Mouse (Mus musculus) embryonic facial prominence, embryonic 15.5 days (tissue): ENCODE data around the gene Cfap45. TPM values are rescaled to one million over a fixed set of nuclear protein-coding genes. Genes with fewer than 3 reads are reported as not detected.

Source experiments
- ATAC-seq: fragments of 200-750 bp; cut with Nextera tagmentation; 2 replicates; pipeline ENCODE4 v1.8.0; 2017; ENCODE audit warnings: low read depth, moderate TSS enrichment; ENCODE audit not compliant: insufficient number of reproducible peaks, low FRiP score, low TSS enrichment
- H3K27ac ChIP-seq: fragments of 300-500 bp; sonication (generic); replicated peaks from 2 replicates; pipeline ENCODE4 v1.5.1; 2015; ENCODE audit warnings: mild to moderate bottlenecking, inconsistent platforms
- H3K27me3 ChIP-seq: fragments of 300-500 bp; sonication (generic); 2 replicates; pipeline ENCODE4 v1.6.1; 2015; ENCODE audit warnings: inconsistent platforms
- H3K36me3 ChIP-seq: fragments of 300-500 bp; sonication (generic); 2 replicates; pipeline ENCODE4 v1.6.1; 2015; ENCODE audit warnings: mild to moderate bottlenecking, inconsistent platforms
- H3K4me1 ChIP-seq: fragments of 300-500 bp; sonication (generic); 2 replicates; pipeline ENCODE4 v1.6.1; 2015; ENCODE audit warnings: inconsistent platforms
- H3K4me2 ChIP-seq: fragments of 300-500 bp; sonication (generic); replicated peaks from 2 replicates; pipeline ENCODE4 v1.6.1; 2015; ENCODE audit warnings: mild to moderate bottlenecking, inconsistent platforms
- H3K4me3 ChIP-seq: fragments of 300-500 bp; sonication (generic); replicated peaks from 2 replicates; pipeline ENCODE4 v1.5.1; 2015; ENCODE audit warnings: mild to moderate bottlenecking, inconsistent platforms
- H3K9ac ChIP-seq: fragments of 300-500 bp; sonication (generic); 2 replicates; pipeline ENCODE4 v1.6.1; 2015; ENCODE audit warnings: inconsistent platforms
- H3K9me3 ChIP-seq: fragments of 300-500 bp; sonication (generic); replicated peaks from 2 replicates; pipeline ENCODE4 v1.6.1; 2016; ENCODE audit warnings: inconsistent platforms
- WGBS: fragments of 180-500 bp; shearing (Covaris S2); methylation state at CpG from one replicate; pipeline ENCODE4 v1.1.7; 2015; 5-methylcytosine and 5-hydroxymethylcytosine counted together
- polyA plus RNA-seq: library from polyadenylated mRNA; unstranded; fragments of >200 nt; fragmentation: Nextera tagmentation; extraction: Ambion mirVana; gene quantifications from 2 replicates; pipeline ENCODE4 v1.2.1, GENCODE M21; 2015

The Cfap45 gene
- polyA plus RNA-seq, 1 experiment from 2014 or later, result 18.7 TPM

- Histone ChIP-seq H3K9ac (no peak overlapping the region), H3K27ac (peak overlapping the region; percentile 39; the same call in 1 of the 2 replicates), H3K27me3 (no peaks in the 10 kb centered on the region), H3K4me1 (peaks cover 63% of the 10 kb centered on the region), H3K4me2 (peak overlapping the region; percentile 74), H3K4me3 (peak overlapping the region; percentile 55), H3K36me3 (no peaks in the 10 kb centered on the region), H3K9me3 (no peaks in the 10 kb centered on the region)
- WGBS, result 35% methylated on average over 11 of the region's 11 CpGs
- no peak for ATAC-seq
Observed at GRCm38 (mm10) chr1:172484236-172484635, 36.4 kb upstream of the Cfap45 start.

GRCm38 (mm10) chr1:172484671-172485070, 35.9 kb upstream of the Cfap45 start:
- Histone ChIP-seq H3K27ac (no peak overlapping the region), H3K9ac (no peak overlapping the region), H3K4me1 (peaks cover 66% of the 10 kb centered on the region), H3K4me3 (peak overlapping the region; percentile 55), H3K36me3 (no peaks in the 10 kb centered on the region), H3K9me3 (no peaks in the 10 kb centered on the region), H3K4me2 (peak overlapping the region; percentile 74), H3K27me3 (no peaks in the 10 kb centered on the region)
- no peak for ATAC-seq
- WGBS, result 51% methylated on average over 13 of the region's 13 CpGs

- H3K9me3 ChIP-seq, result no peaks in the 10 kb centered on the region
Observed at GRCm38 (mm10) chr1:172485821-172486220, 34.8 kb upstream of the Cfap45 start.

GRCm38 (mm10) chr1:172486236-172486635, 34.4 kb upstream of the Cfap45 start:
- Histone ChIP-seq H3K36me3 (0 out of 2 replicates have a peak, but pooled peaks cover 2% of the 10 kb centered on the region), H3K9ac (no peak overlapping the region), H3K27ac (0 out of 2 replicates have a peak overlapping the region, but pooled peaks have one; percentile 28), H3K4me2 (peak overlapping the region; percentile 74), H3K9me3 (no peaks in the 10 kb centered on the region), H3K4me1 (peaks cover 69% of the 10 kb centered on the region), H3K27me3 (no peaks in the 10 kb centered on the region), H3K4me3 (no peak overlapping the region; the same call in 1 of the 2 replicates)
- no peak for ATAC-seq
- 33% methylated on average over 4 of the region's 4 CpGs for WGBS

More at GRCm38 (mm10) chr1:172485821-172486220, 34.8 kb upstream of the Cfap45 start:
- peaks cover 73% of the 10 kb centered on the region for H3K4me1 ChIP-seq
- no peaks in the 10 kb centered on the region for H3K27me3 ChIP-seq
- no peak overlapping the region for H3K9ac ChIP-seq
- peak overlapping the region; percentile 74 for H3K4me2 ChIP-seq
- H3K27ac ChIP-seq, result no peak overlapping the region
- no peaks in the 10 kb centered on the region for H3K36me3 ChIP-seq
- no peak for ATAC-seq
- H3K4me3 ChIP-seq, result peak overlapping the region; percentile 10; the same call in 1 of the 2 replicates
- WGBS, result 27% methylated on average over 6 of the region's 6 CpGs

- H3K27me3 ChIP-seq, result no peaks in the 10 kb centered on the region
- peaks cover 65% of the 10 kb centered on the region for H3K4me1 ChIP-seq
- H3K4me3 ChIP-seq, result no peak overlapping the region
- no peak for ATAC-seq
- no peak overlapping the region for H3K9ac ChIP-seq
- 0 out of 2 replicates have a peak, but pooled peaks cover 4% of the 10 kb centered on the region for H3K36me3 ChIP-seq
- H3K9me3 ChIP-seq, result no peaks in the 10 kb centered on the region
- WGBS, result 65% methylated on average over 5 of the region's 5 CpGs
- 0 out of 2 replicates have a peak overlapping the region, but pooled peaks have one; percentile 28 for H3K27ac ChIP-seq
- peak overlapping the region; percentile 74; the same call in 1 of the 2 replicates for H3K4me2 ChIP-seq
Observed at GRCm38 (mm10) chr1:172486651-172487050, 34.0 kb upstream of the Cfap45 start.

GRCm38 (mm10) chr1:172487859-172488258, 32.7 kb upstream of the Cfap45 start:
- Histone ChIP-seq H3K36me3 (0 out of 2 replicates have a peak, but pooled peaks cover 4% of the 10 kb centered on the region), H3K27ac (no peak overlapping the region), H3K4me1 (peaks cover 58% of the 10 kb centered on the region), H3K4me3 (no peak overlapping the region), H3K27me3 (no peaks in the 10 kb centered on the region), H3K9me3 (no peaks in the 10 kb centered on the region), H3K4me2 (no peak overlapping the region), H3K9ac (no peak overlapping the region)
- ATAC-seq, result no peak
- WGBS, result 63% methylated on average over 4 of the region's 4 CpGs

GRCm38 (mm10) chr1:172488831-172489230, 31.8 kb upstream of the Cfap45 start:
- H3K9ac ChIP-seq, result no peak overlapping the region
- 79% methylated on average over 7 of the region's 7 CpGs for WGBS
- peaks cover 49% of the 10 kb centered on the region for H3K4me1 ChIP-seq
- no peak overlapping the region for H3K4me3 ChIP-seq
- H3K36me3 ChIP-seq, result 0 out of 2 replicates have a peak, but pooled peaks cover 4% of the 10 kb centered on the region
- no peaks in the 10 kb centered on the region for H3K27me3 ChIP-seq
- no peaks in the 10 kb centered on the region for H3K9me3 ChIP-seq
- no peak overlapping the region for H3K4me2 ChIP-seq
- ATAC-seq, result no peak
- no peak overlapping the region for H3K27ac ChIP-seq

GRCm38 (mm10) chr1:172489585-172490250, 30.9 kb upstream of the Cfap45 start:
- peak overlapping the region; percentile 38 for H3K4me3 ChIP-seq
- 0 out of 2 replicates have a peak, but pooled peaks cover 4% of the 10 kb centered on the region for H3K36me3 ChIP-seq
- no peak for ATAC-seq
- WGBS, result 55% methylated on average over 12 of the region's 12 CpGs
- 0 out of 2 replicates have a peak overlapping the region, but pooled peaks have one; percentile 27 for H3K9ac ChIP-seq
- no peak overlapping the region for H3K27ac ChIP-seq
- H3K4me1 ChIP-seq, result peaks cover 40% of the 10 kb centered on the region
- H3K27me3 ChIP-seq, result no peaks in the 10 kb centered on the region
- H3K9me3 ChIP-seq, result no peaks in the 10 kb centered on the region
- peak overlapping the region; percentile 54 for H3K4me2 ChIP-seq

- 0 out of 2 replicates have a peak, but pooled peaks cover 4% of the 10 kb centered on the region for H3K36me3 ChIP-seq
Observed at GRCm38 (mm10) chr1:172490261-172490661, 30.3 kb upstream of the Cfap45 start.

GRCm38 (mm10) chr1:172492047-172492446, 28.6 kb upstream of the Cfap45 start:
- Histone ChIP-seq H3K9ac (no peak overlapping the region), H3K27ac (no peak overlapping the region), H3K36me3 (0 out of 2 replicates have a peak, but pooled peaks cover 13% of the 10 kb centered on the region), H3K4me1 (peaks cover 24% of the 10 kb centered on the region), H3K4me2 (no peak overlapping the region), H3K9me3 (no peaks in the 10 kb centered on the region), H3K4me3 (no peak overlapping the region), H3K27me3 (no peaks in the 10 kb centered on the region)
- ATAC-seq, result no peak
- 85% methylated on average over 8 of the region's 8 CpGs for WGBS

More at GRCm38 (mm10) chr1:172490261-172490661, 30.3 kb upstream of the Cfap45 start:
- H3K4me1 ChIP-seq, result peaks cover 36% of the 10 kb centered on the region
- ATAC-seq, result peak; percentile 40
- WGBS, result 11% methylated on average over 10 of the region's 10 CpGs
- H3K9ac ChIP-seq, result 0 out of 2 replicates have a peak overlapping the region, but pooled peaks have one; percentile 27
- peak overlapping the region; percentile 38 for H3K4me3 ChIP-seq
- H3K9me3 ChIP-seq, result no peaks in the 10 kb centered on the region
- H3K4me2 ChIP-seq, result peak overlapping the region; percentile 54
- H3K27me3 ChIP-seq, result no peaks in the 10 kb centered on the region
- H3K27ac ChIP-seq, result no peak overlapping the region

GRCm38 (mm10) chr1:172493516-172493915, 27.1 kb upstream of the Cfap45 start:
- Histone ChIP-seq H3K27me3 (no peaks in the 10 kb centered on the region), H3K4me3 (no peak overlapping the region), H3K4me2 (no peak overlapping the region), H3K27ac (no peak overlapping the region), H3K9ac (no peak overlapping the region), H3K36me3 (peaks cover 27% of the 10 kb centered on the region; the same call in 1 of the 2 replicates), H3K4me1 (peaks cover 12% of the 10 kb centered on the region), H3K9me3 (no peaks in the 10 kb centered on the region)
- 67% methylated on average over 6 of the region's 6 CpGs for whole genome bisulfite sequencing
- no peak for ATAC-seq
